Mouse (Mus musculus): ENCODE results near the gene Ndrg4. TPM values are rescaled to one million over a fixed set of nuclear protein-coding genes. Genes with fewer than 3 reads are reported as not detected.
"Not testable (repeated sequence)": the region's sequence is repeated elsewhere in the genome, so short reads cannot be mapped to it uniquely, and the experiment has no call there.

The Ndrg4 gene
- polyA plus RNA-seq, 1 experiment from 2014 or later, result 374 TPM

DNA sequence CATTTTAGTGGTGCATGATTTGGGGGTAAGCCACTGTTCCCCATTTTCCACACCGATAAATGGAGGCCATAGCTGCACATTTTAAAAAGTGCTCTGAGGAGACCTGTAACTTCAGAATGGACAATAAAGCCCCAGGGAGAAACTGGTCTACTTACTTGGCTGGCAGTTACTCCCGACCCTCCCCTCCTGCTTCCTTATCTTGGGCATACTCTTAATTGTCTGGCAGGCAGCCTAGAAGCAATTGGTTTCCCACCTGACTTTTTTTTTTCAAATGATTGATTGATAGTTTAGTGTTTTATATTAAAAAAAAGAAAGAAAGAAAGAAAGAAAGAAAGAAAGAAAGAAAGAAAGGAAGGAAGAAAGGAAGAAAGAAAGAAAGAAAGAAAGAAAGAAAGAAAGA, 19.3 kb upstream of the Ndrg4 start:
- no peak overlapping the region for H3K4me2 ChIP-seq (ENCODE audit: low read depth, low read length)
- H3K4me3 ChIP-seq (ENCODE audit: low read length), result no peak overlapping the region
- no peaks in the 10 kb centered on the region for H3K9me3 ChIP-seq (replicated peaks; ENCODE audit: control insufficient read depth, low read length)
- no peak for ATAC-seq (replicated peaks; ENCODE audit: extremely low read depth, insufficient read depth, low FRiP score)
- H3K9ac ChIP-seq (ENCODE audit: low read length), result no peak overlapping the region
- WGBS, result 50% methylated on average over 2 of the region's 2 CpGs
- no peaks in the 10 kb centered on the region for H3K36me3 ChIP-seq (ENCODE audit: control insufficient read depth, insufficient read depth)
- peaks cover 7% of the 10 kb centered on the region for H3K4me1 ChIP-seq (ENCODE audit: control insufficient read depth, insufficient read depth, low read length)
- H3K27me3 ChIP-seq (ENCODE audit: control insufficient read depth, insufficient read depth, low read length), result no peaks in the 10 kb centered on the region
- H3K27ac ChIP-seq (ENCODE audit: low read length), result no peak overlapping the region

DNA sequence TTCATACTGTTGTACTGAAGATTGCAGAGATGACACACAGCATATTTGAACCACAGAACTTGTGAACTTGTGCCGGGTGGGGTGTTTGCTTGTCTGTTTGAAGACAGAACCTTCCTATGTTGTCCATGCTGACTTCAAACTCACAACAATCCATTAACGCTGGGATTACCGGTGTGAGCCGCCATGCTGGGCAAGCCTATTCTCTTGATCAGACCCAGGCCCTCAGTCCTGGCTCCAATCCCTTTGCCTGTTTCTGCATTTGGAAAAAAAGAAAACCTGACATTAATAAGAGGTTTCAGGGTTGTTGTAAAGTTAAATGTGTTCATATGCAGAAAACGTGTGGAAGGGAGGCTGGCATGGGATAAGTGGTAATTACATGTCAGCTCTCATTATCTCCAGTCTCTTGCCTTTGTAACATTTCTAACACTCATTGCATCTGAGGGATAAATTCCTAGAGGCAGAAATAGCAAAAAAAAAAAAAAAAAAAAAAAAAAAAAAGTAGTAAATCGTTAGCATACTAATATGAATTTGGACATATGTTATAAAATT, 16.4 kb upstream of the Ndrg4 start:
- ATAC-seq (replicated peaks; ENCODE audit: extremely low read depth, insufficient read depth, low FRiP score), result no peak
- no peaks in the 10 kb centered on the region for H3K9me3 ChIP-seq (replicated peaks; ENCODE audit: control insufficient read depth, low read length)
- no peak overlapping the region for H3K4me2 ChIP-seq (ENCODE audit: low read depth, low read length)
- 78% methylated on average over 6 of the region's 6 CpGs for WGBS
- no peak overlapping the region for H3K9ac ChIP-seq (ENCODE audit: low read length)
- H3K4me3 ChIP-seq (ENCODE audit: low read length), result no peak overlapping the region
- H3K4me1 ChIP-seq (ENCODE audit: control insufficient read depth, insufficient read depth, low read length), result peaks cover 10% of the 10 kb centered on the region
- H3K36me3 ChIP-seq (ENCODE audit: control insufficient read depth, insufficient read depth), result no peaks in the 10 kb centered on the region
- no peaks in the 10 kb centered on the region for H3K27me3 ChIP-seq (ENCODE audit: control insufficient read depth, insufficient read depth, low read length)
- no peak overlapping the region for H3K27ac ChIP-seq (ENCODE audit: low read length)

DNA sequence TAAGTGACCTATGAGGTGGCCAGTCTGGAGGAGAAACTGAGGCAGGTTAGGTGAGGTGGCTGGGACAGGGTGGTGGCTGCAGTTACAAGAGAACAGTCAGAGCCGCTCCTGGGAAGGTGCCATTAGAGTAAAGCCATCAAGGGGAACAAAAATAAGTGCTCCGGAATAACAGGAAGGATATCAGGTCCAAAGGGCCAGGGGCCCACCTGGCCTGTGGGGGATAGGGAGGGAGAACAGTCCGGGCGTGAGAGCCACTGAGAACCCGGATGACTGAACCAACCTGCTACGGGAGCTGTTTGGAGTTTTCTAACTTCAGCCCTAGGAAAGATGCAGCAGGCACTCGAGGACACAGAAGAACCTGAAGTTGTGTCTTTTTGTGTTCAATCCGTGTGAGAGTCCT, 15.7 kb upstream of the Ndrg4 start:
- no peak overlapping the region for H3K4me3 ChIP-seq (ENCODE audit: low read length)
- no peaks in the 10 kb centered on the region for H3K27me3 ChIP-seq (ENCODE audit: control insufficient read depth, insufficient read depth, low read length)
- 70% methylated on average over 8 of the region's 8 CpGs for WGBS
- H3K36me3 ChIP-seq (ENCODE audit: control insufficient read depth, insufficient read depth), result no peaks in the 10 kb centered on the region
- H3K9ac ChIP-seq (ENCODE audit: low read length), result no peak overlapping the region
- no peak overlapping the region for H3K4me2 ChIP-seq (ENCODE audit: low read depth, low read length)
- no peaks in the 10 kb centered on the region for H3K9me3 ChIP-seq (replicated peaks; ENCODE audit: control insufficient read depth, low read length)
- H3K4me1 ChIP-seq (ENCODE audit: control insufficient read depth, insufficient read depth, low read length), result peaks cover 10% of the 10 kb centered on the region
- no peak overlapping the region for H3K27ac ChIP-seq (ENCODE audit: low read length)
- ATAC-seq (replicated peaks; ENCODE audit: extremely low read depth, insufficient read depth, low FRiP score), result no peak

DNA sequence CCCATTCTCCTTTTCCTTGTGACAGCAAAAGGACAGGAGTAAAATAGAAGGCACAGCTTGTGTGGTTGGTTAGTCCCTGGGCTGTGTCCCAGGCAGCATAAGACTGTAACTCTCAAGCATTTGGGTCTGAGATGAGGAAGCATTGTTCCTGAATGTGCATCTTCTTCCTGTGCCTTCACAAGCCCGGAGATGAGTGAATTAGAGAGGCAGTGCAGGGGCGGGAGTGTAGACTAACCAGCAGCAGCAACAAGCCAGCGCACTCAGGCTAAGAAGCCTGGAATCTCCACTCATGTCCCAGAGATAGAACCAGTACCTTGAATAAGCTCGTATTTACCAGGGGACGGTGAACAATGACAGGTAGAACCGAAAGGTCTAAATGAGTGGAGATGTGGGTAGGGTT, 15.2 kb upstream of the Ndrg4 start:
- Histone ChIP-seq H3K4me2 (ENCODE audit: low read depth, low read length) (no peak overlapping the region), H3K9me3 (replicated peaks; ENCODE audit: control insufficient read depth, low read length) (peaks cover 2% of the 10 kb centered on the region; the same call in 1 of the 2 replicates), H3K4me1 (ENCODE audit: control insufficient read depth, insufficient read depth, low read length) (peaks cover 10% of the 10 kb centered on the region), H3K9ac (ENCODE audit: low read length) (no peak overlapping the region), H3K27me3 (ENCODE audit: control insufficient read depth, insufficient read depth, low read length) (no peaks in the 10 kb centered on the region), H3K36me3 (ENCODE audit: control insufficient read depth, insufficient read depth) (no peaks in the 10 kb centered on the region), H3K27ac (ENCODE audit: low read length) (no peak overlapping the region), H3K4me3 (ENCODE audit: low read length) (no peak overlapping the region)
- no peak for ATAC-seq (replicated peaks; ENCODE audit: extremely low read depth, insufficient read depth, low FRiP score)
- WGBS, result 83% methylated on average over 6 of the region's 6 CpGs

DNA sequence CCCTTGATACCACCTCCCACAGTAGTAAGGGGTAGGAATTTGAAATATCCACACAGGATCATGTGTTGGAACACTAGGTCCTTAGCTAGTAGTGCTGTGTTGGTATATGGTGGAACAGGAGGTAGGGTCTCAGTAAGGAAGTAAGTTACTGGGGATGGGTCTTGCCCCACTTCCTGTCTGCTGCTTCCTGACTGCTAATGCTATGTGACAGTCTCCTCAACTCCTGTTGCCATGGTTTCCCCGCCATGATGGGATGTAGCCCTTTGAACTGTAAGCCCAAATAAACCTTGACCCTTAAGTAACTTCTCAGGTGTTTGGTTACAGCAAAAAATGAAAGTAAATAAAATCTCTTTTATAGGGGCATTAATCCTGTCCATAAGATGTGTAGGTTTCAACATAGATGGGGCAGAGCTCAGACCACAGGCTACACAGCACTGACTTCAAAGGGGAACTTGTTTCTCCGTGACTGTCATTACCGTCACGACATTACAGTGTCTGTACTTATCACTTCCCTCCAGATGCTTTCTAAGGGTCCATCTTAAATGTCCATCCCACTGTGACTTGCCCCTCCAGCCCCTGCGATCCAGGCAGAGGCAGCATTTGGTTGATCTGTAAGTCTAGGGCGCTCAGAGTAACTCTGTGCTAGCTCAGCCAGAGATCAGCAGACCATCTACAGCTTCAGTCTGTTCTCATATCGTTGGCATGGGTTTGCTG, 13.7 kb upstream of the Ndrg4 start:
- no peak for ATAC-seq (replicated peaks; ENCODE audit: extremely low read depth, insufficient read depth, low FRiP score)
- H3K9me3 ChIP-seq (replicated peaks; ENCODE audit: control insufficient read depth, low read length), result peaks cover 3% of the 10 kb centered on the region; the same call in 1 of the 2 replicates

DNA sequence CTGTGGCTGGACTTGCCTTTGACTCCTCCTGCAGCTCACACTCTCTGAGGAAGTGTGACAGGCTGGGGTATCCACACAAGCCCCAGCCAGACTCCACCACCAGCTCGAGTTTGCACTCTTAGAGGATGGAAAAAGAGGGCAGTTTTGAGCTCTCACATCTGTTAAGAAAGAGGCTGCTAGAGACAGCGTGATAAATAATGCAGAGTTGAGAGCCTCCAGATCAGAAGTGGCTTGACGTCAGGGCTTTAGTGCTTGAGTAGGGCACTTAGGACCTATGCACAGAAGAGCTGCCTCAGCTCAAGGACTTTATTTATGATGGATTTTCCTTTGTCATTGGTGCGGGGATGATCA, 13.2 kb upstream of the Ndrg4 start:
- Histone ChIP-seq H3K9me3 (replicated peaks; ENCODE audit: control insufficient read depth, low read length) (peaks cover 3% of the 10 kb centered on the region; the same call in 1 of the 2 replicates), H3K4me1 (ENCODE audit: control insufficient read depth, insufficient read depth, low read length) (peaks cover 14% of the 10 kb centered on the region), H3K4me3 (ENCODE audit: low read length) (no peak overlapping the region), H3K4me2 (ENCODE audit: low read depth, low read length) (no peak overlapping the region), H3K27ac (ENCODE audit: low read length) (no peak overlapping the region), H3K36me3 (ENCODE audit: control insufficient read depth, insufficient read depth) (no peaks in the 10 kb centered on the region), H3K9ac (ENCODE audit: low read length) (no peak overlapping the region), H3K27me3 (ENCODE audit: control insufficient read depth, insufficient read depth, low read length) (no peaks in the 10 kb centered on the region)
- ATAC-seq (replicated peaks; ENCODE audit: extremely low read depth, insufficient read depth, low FRiP score), result no peak
- WGBS, result 33% methylated on average over 4 of the region's 4 CpGs

More for the DNA sequence above, 13.7 kb upstream of the Ndrg4 start:
- Histone ChIP-seq H3K27me3 (ENCODE audit: control insufficient read depth, insufficient read depth, low read length) (no peaks in the 10 kb centered on the region), H3K4me3 (ENCODE audit: low read length) (no peak overlapping the region), H3K4me2 (ENCODE audit: low read depth, low read length) (no peak overlapping the region), H3K27ac (ENCODE audit: low read length) (no peak overlapping the region), H3K9ac (ENCODE audit: low read length) (no peak overlapping the region), H3K36me3 (ENCODE audit: control insufficient read depth, insufficient read depth) (no peaks in the 10 kb centered on the region), H3K4me1 (ENCODE audit: control insufficient read depth, insufficient read depth, low read length) (peaks cover 11% of the 10 kb centered on the region)
- 65% methylated on average over 7 of the region's 7 CpGs for WGBS

DNA sequence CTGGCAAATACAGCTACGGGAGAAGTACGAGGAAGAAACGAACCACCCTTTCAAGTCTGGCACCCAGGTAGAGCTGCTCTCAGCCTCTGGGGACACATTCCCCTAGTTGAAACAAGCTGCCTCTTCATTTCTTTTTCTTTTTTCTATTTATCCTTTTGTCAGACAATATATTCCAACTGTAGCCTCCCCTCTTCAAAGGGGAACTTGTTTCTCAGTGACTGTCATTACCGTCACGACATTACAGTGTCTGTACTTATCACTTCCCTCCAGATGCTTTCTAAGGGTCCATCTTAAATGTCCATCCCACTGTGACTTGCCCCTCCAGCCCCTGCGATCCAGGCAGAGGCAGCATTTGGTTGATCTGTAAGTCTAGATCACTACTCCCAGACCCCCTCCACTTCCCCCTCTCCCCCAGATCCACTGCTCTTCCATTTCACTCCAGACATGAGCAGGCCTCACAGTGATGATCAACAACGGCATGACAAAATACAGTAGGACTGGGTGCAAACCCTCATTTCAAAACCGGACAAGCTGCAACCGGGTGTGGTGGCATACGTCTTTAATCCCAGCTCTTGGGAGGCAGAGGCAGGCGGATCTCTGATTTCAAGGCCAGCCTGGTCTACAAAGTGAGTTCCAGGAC, 10.8 kb upstream of the Ndrg4 start:
- H3K4me2 ChIP-seq (ENCODE audit: low read depth, low read length); H3K4me1 ChIP-seq (ENCODE audit: control insufficient read depth, insufficient read depth, low read length); H3K27me3 ChIP-seq (ENCODE audit: control insufficient read depth, insufficient read depth, low read length); H3K9ac ChIP-seq (ENCODE audit: low read length); H3K9me3 ChIP-seq (replicated peaks; ENCODE audit: control insufficient read depth, low read length); ATAC-seq (replicated peaks; ENCODE audit: extremely low read depth, insufficient read depth, low FRiP score); H3K27ac ChIP-seq (ENCODE audit: low read length); H3K4me3 ChIP-seq (ENCODE audit: low read length); H3K36me3 ChIP-seq (ENCODE audit: control insufficient read depth, insufficient read depth): not testable (repeated sequence)
- WGBS, result 88% methylated on average over 11 of the region's 11 CpGs

DNA sequence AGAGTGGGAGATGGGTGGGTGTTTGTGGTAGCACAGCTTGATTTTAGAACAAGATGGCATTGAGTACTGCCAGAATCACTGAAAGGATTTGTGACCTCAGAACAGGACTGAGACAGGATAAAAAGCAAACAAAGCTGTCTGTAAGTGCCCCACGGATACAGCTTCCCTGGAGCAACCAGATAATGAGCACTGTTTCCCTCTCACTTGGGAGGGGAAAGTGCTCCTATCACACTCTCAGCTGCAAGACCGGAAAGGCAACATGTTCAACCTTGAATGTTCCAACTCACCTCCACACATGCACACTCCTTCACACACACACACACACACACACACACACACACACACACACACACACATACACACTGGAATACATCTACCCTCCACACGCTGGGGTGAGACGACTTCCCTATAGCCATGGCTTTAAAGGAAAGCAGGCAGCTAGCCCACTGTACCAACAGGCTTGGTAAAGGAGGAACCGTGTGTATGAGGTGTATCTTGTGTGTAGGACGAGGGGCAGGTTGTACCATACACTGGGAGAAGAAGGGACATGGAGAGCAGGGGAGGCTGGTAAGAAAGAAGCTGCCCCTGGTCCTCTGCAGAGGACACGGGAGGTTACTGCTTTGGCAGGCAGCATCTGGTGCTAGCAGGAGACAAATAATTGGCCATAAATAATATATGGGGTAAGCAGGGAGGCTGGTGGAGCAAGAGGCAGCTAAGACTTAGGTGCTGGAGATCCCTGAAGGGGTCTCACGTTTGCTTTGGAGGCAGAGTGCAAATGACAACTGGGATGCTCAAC, 8.4 kb upstream of the Ndrg4 start:
- peaks cover 8% of the 10 kb centered on the region for H3K4me1 ChIP-seq (ENCODE audit: control insufficient read depth, insufficient read depth, low read length)
- ATAC-seq (replicated peaks; ENCODE audit: extremely low read depth, insufficient read depth, low FRiP score), result no peak
- H3K36me3 ChIP-seq (ENCODE audit: control insufficient read depth, insufficient read depth), result no peaks in the 10 kb centered on the region
- no peak overlapping the region for H3K4me2 ChIP-seq (ENCODE audit: low read depth, low read length)
- peaks cover 3% of the 10 kb centered on the region; the same call in 1 of the 2 replicates for H3K9me3 ChIP-seq (replicated peaks; ENCODE audit: control insufficient read depth, low read length)
- no peak overlapping the region for H3K9ac ChIP-seq (ENCODE audit: low read length)
- 50% methylated on average over 8 of the region's 8 CpGs for WGBS
- H3K4me3 ChIP-seq (ENCODE audit: low read length), result no peak overlapping the region
- H3K27me3 ChIP-seq (ENCODE audit: control insufficient read depth, insufficient read depth, low read length), result no peaks in the 10 kb centered on the region
- H3K27ac ChIP-seq (ENCODE audit: low read length), result no peak overlapping the region

DNA sequence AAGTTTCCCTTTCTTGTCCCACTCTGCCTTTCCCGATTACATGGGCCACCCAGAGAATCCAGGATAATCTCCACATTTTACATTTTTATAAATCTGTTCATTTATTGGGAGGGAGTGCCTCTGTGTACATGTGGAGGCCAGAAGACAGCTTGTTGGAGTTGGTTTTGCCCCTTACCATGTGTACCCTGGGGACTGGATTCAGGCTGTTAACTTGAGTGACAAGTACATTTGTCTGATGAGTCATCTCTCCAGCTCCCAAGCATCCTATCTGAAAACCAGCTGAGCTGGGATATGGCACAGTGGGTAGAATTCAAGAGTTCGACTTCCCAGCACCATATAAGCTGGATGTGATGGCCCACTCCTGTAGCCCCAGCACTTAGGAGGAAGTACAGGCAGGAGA, 6.8 kb upstream of the Ndrg4 start:
- Histone ChIP-seq H3K9me3 (replicated peaks; ENCODE audit: control insufficient read depth, low read length) (peaks cover 3% of the 10 kb centered on the region; the same call in 1 of the 2 replicates), H3K36me3 (ENCODE audit: control insufficient read depth, insufficient read depth) (no peaks in the 10 kb centered on the region), H3K27ac (ENCODE audit: low read length) (no peak overlapping the region), H3K4me2 (ENCODE audit: low read depth, low read length) (no peak overlapping the region), H3K27me3 (ENCODE audit: control insufficient read depth, insufficient read depth, low read length) (no peaks in the 10 kb centered on the region), H3K4me3 (ENCODE audit: low read length) (no peak overlapping the region), H3K4me1 (ENCODE audit: control insufficient read depth, insufficient read depth, low read length) (0 out of 2 replicates have a peak, but pooled peaks cover 4% of the 10 kb centered on the region), H3K9ac (ENCODE audit: low read length) (no peak overlapping the region)
- no peak for ATAC-seq (replicated peaks; ENCODE audit: extremely low read depth, insufficient read depth, low FRiP score)
- 76% methylated on average over 2 of the region's 2 CpGs for WGBS

All from heart, embryonic 16.5 days (tissue).